Mouse (Mus musculus): ENCODE measurements around the gene Stxbp3.
A peak's percentile ranks its signal among the peaks of the same experiment; 100 is the strongest.
"Not testable (repeated sequence)": the region's sequence is repeated elsewhere in the genome, so short reads cannot be mapped to it uniquely, and the experiment has no call there.

The Stxbp3 gene

DNA sequence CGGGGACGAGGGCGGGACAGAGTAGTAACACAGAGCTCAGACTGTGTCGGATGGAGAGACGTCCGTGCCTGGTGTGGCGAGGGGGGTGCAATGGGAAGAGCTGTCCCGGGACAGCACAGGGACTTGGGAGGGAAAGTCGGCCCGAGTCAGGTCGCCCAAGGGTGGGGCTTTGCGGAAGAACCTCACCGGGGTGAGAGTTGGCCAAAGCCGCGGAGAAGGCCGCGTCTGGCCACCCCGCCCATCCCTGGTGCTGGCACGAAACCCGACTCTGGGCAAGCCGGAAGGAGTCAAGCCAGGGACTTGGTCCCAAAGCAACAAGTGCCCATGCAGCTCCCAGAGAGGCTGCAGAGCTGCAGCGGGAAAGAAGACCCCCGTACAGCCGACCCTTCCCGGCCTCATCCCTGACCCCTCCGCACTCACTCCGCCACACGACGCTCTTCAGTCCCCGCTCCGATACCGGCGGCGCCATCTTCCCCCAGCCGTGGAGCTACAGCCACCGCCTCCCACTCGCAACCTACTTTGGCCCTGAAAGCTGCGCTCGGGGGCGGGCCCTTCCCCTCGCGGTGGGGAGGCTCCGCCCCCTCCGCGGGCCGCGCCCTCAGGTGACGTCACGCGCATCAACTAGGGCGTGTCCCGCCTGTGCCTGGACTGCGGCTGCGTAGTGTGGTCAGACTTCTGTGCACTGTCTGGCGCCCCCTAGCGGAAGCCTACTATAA is at the start of gene Stxbp3:
Stxbp3 (minus strand) TSS at position 527 of the 716 bp plus-strand sequence.
- DNase-seq (ENCODE audit: low spot score in 2 of 2) = peak; percentile 98 to 99

DNA sequence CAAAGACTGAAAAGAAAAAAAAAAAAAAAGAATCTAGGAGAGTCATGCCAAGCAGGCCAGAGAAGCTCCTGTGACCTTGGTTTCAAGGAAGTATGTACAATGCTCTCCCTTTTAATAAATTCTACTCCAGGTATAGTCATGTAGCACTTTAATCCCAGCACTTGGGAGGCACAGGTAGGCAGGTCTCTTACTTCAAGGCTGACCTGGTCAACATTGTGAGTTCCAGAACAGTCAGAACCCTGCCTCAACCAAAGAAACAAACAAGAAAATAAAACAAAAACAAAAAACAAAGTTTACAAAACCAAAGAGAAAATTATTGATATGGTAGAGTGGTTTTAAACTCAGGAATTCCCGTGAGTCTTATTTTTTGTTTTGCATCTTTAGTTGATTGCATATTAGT is 49.6 kb upstream of the Stxbp3 start, which contains the start of gene Fndc7:
Fndc7 (minus strand) TSS at position 101 of the 400 bp plus-strand sequence.
- no peak for DNase-seq (ENCODE audit: low spot score in 2 of 2)

DNA sequence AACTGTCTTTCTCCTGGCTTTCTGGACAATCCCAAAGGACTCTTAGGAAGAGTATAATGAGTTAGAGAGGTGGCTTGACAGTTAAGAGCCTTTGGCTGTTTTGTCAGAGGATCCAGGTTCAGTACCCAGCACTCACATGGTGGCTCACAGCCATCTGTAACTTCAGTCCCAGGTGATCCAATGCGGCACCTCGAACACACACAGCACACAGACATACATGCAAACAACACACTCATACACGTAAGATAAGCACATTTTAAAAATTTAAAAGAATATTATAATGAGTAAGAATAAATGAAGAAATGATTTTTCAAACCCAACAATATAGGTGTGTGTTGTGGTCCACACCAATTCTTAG is 47.3 kb upstream of the Stxbp3 start:
- no peak for DNase-seq (ENCODE audit: low spot score in 2 of 2)

DNA sequence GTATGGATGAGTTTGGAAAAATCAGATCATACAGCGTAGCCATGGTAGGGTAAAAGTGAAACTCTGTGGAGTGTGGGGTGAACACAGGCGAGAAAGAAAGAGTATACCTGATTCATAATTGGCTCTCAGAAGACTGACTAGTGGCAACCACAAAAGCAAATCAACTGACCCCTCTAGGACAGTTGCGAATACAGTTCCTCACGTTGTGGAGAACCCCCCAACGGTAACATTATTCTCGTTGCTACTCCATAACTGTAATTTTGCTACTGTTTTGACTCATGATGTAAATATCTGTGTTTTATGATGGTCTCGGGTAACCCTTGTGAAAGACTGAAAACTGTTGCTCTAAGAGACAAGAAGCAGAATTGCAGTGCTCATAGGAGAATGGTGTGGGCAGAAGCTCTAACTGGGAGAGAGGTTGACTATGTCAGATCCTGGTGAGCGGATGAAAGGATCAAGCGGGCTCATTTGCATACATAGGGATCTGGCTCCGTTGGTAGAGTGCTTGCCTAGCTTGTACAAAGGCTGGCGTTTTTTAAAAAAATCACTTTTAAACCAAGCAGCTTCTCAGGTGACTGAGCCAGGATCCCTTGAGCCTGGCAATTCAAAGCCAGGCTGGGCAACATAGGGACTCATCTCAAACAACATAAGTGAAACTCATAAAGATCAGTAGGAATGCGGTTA is 46.8 kb upstream of the Stxbp3 start:
- no peak for DNase-seq (ENCODE audit: low spot score in 2 of 2)

DNA sequence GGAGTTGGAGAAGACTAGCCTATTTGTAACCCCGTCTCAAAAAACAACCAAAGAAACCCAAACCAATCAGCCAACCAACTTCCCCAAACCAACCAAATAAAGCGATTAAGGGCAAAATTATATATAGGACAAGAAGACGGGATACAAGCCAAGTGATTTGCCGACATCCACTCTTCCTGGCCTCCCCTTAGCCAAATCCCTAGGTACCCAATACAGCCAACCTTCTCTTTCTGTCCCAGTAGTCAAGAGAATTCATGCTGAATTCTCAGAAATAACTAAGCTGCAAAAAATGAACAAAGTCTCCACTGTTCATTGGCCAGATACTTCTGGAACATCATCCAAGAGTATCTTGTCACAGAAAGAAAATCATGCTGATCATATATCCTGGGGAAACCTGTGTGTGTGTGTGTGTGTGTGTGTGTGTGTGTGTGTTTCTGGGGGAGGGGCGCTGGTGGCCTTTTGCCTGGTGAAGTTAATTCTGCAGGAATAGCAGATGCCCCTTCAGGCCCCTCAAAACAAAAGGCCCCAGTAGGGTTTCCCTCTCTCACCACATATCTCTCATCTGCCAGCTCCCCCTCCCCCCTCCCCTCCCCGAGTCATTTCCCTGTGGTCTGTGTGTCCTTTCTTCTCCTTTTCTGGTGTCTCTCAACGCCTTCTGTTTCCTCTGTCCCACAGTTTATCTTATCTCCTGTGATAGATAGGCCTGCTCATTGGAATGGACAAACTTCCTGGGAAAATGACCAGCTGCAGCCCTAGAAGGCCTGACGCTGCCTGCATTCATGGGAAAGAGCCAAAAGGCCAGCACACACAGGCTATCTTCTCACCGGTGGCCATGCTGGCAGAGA is 45.6 kb upstream of the Stxbp3 start:
- DNase-seq (ENCODE audit: low spot score in 2 of 2) = peak in 1 of 2 experiments; percentile 22

DNA sequence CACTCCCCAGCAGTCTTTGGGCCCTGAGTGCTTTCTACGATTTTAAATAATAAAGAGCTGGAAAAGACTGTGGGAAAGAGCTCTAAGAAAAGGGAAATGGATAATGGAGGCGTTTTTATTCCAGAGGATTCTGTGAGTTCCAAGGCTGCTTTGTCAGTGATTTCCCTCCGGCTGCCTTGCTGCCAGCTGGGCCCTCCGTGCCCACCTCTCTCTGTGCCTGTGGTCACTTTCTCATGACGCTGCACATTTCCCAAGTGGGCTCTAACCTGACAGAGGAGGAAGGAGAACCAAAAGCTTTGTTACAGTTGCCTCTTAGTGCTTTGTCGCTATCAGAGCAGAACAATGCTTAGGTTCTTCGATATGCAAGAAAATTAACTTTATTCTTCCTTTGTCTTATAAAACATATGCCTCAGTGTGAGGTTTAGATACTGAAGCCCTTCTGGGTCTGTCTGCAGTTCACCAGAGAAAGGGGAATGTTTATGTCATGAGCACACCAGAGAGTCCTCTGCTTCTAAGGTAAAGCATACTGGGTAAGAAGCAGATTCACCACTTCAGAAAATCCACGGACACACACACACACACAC is 44.5 kb upstream of the Stxbp3 start:
- DNase-seq (ENCODE audit: low spot score in 2 of 2) = no peak

DNA sequence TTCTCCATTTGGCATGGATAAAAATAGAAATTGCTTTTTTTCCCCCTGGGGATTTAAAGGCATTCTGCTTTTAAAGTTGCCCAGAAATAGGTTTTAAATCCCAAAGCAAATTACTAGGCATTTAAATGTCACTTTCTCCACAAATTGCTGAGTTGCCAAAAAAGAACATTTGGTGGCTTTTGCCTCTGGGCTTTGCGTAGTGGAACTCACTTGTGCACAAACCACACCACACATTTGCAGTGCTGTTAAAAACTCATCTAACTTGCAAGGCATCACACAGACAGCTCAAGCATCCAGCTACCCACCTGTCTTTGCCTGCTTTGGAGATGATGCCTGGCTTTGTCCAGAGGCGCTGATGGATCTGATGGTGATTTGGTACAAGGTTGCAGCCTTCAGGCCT is 42.7 kb upstream of the Stxbp3 start:
- DNase-seq (ENCODE audit: low spot score in 2 of 2) = no peak

DNA sequence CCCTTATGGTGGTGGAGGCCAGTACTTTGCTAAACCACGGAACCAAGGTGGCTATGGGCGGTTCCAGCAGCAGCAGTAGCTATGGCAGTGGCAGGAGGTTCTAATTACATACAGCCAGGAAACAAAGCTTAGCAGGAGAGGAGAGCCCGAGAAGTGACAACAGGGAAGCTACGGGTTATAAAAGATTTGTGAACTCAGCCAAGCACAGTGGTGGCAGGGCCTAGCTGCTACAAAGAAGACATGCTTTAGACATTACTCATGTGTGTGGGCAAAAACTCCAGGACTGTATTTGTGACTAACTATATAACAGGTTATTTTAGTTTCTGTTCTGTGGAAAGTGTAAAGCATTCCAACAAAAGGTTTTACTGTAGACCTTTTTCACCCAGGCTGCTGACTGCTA is 41.5 kb upstream of the Stxbp3 start:
- DNase-seq (ENCODE audit: low spot score in 2 of 2) = not testable (repeated sequence)

DNA sequence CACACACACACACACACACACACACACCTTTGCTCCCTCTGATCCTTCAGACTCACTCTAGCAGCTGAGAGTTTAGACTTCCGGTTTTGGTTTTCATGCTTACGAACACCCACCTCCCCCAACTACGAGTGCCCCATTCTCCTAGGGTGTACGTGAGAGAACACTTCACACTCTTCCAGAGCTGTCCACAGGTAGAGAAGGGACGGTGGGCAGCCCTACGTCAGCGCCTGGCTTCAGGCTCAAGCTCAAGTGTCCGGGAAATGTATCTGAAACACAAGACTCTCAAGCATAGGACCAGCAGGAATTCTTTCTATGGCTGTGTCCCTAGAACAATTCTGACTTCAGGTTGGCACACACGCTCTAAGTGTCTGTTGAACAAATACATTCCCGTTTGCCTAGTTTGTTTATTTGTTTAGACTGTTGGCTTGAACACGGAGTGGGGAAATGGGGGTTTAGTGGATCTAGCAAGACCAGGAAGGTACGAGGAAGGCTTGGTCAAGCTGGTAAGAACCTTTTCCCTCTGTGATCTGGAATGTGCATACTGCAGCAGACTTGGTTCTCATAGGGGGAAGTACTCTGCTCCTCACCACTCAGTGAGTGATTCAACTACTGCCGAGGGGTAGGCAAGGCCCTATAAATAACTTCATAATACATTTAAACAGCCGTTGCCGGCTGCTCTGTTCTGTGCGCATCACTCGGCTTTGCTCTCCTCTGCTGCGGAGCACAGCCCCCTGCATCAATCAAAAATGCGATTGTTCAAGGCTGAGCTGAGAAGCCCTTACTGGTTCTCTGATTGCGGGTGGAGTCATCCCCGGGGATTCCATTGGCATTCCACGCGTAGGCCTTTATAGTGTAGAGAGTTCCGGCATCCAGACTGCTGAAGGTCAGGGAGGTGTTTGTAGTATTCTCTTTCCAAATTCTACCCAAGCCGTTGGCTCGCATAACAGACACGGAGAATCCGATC is 40.5 kb upstream of the Stxbp3 start:
- no peak for DNase-seq (ENCODE audit: low spot score in 2 of 2)

DNA sequence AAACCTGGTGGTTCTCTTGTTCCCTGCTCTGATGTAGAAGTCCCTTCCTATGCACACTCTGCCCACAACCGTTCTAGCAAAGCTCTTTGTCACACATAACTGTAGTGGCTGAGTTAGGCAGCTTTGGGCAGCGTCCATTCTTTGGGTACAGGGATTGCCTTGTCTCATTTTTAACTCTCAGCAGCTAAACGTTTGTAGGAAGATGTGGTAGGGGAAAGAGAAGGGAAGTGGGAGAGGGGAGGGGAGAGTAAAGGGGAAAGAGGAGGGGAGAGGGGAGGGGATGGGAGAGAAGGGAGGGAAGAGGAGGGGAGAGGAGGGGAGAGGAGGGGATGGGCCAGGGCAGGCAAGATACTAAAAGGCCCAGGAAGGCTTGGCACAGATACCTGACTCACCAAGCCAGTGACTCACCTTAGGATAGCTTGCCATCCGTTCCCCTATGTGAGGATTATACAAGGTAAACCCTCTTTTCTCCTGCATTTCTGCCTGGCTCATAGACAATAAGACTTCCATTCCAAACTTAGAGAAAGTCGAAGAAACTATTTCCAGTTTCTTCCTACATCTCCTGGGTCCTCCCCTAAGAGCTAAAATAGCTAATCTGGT is 39.6 kb upstream of the Stxbp3 start:
- DNase-seq (ENCODE audit: low spot score in 2 of 2) = no peak

DNA sequence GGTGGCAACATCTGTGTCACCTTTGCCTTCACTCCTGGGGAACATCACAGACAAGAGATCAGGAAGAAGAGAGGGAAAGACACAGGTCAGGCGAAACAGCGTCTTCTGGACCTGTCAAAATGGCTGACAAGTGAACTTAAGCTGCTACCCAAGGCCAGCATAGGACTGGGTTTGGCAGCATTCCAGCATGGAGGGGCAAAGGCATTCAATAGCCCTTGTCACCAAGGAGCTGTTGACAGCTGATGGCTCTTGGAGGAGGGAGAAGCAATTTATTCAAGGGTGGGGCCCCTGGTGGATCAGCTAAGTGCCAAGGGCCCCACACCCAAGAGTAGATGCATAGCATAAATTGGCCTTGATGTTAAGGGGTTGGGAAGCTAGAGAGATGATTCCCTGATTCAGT is 38.8 kb upstream of the Stxbp3 start:
- DNase-seq (ENCODE audit: low spot score in 2 of 2) = no peak

DNA sequence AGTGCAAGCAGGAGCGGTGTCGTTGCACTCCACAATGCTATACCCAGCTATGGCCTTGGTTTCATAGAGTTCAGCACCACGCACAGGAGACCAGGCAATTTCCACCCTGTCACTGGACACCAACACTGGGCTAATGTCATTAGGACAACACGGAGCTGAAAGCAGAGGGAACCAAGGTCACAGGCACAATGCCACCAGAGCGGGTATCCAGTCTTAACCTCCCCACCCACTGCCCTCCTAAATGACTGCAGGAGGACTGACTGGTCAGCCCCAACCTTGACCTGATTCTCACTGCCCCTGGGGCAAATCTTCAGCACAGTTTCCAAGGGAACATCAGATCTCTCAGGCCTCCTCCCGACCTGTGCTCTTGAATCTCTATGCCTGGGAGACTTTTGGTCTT is 30.3 kb upstream of the Stxbp3 start:
- no peak for DNase-seq (ENCODE audit: low spot score in 2 of 2)

DNA sequence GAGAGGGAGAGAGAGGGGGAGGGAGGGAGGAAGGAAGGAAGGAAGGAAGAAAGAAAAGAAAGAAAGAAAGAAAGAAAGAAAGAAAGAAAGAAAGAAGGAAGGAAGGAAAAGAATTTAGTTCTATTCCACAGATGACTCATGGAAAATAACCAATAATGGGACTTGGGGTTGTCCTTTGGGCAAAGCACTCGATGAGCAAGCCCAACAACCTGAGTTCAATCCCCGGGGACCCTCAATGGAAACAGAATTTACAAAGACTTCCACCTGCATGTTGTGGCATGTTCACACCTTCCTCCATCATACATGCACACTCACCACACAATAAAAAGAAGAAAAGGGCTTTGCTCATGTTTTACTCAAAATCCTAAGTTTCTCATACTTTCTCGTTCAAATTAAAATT is 27.1 kb upstream of the Stxbp3 start:
- no peak for DNase-seq (ENCODE audit: low spot score in 2 of 2)

DNA sequence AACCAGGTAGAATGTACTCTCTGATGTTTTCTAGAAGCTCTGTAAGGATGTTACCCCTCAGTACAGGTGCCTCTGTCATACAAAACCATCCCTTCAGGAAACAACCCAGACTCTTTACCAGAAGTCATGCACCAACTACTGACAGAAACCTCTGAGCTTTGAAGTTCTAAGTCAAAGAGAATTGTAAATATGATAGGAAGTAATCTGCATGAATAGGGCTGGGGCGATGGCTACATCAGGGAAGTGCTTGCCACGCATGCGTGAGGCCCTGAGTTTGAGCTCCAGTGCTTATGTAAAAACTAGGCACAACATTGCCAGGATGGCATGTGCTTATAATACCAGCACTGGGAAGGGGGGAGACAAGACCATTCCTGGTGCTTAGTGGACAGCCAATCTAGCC is 25.4 kb upstream of the Stxbp3 start:
- DNase-seq (ENCODE audit: low spot score in 2 of 2) = no peak

DNA sequence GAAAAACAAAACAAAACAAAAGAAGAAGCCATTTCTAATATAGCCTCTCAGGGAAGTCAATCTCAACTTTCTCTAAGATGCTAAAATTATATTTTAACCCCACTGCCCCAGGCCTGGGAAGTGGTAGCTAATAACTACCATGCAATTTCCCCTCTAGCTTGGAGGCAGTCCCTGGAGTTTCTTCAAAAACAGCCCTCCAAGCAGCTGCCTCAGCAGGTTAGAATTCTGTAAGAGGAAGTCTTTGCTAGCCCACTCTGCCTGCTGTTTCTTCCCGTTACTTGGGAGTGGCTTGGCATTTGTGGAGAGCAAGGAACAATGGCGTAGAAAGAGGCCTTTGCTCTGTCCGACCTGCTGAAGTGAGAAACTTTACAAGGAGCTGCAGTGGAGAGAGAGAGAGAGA is 24.8 kb upstream of the Stxbp3 start:
- no peak for DNase-seq (ENCODE audit: low spot score in 2 of 2)

DNA sequence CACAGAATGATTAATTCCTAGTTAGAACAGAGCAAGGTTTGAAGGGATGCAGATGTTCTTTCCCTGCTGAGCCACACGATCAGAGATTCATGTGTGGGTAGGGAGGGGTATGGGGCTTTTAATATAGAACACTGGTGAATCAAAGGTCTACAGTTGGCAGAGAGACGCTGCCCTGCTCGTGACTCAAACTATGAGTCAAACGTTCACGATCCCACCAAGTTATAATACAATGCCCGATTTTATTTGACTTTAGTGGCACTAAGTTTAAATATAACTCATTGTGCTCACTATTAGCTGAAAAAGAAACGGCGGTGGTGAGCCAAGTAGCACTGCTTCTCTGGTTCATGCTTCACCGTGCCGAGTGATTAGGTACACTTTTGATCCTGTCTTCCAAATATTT is 22.8 kb upstream of the Stxbp3 start:
- DNase-seq (ENCODE audit: low spot score in 2 of 2) = no peak

DNA sequence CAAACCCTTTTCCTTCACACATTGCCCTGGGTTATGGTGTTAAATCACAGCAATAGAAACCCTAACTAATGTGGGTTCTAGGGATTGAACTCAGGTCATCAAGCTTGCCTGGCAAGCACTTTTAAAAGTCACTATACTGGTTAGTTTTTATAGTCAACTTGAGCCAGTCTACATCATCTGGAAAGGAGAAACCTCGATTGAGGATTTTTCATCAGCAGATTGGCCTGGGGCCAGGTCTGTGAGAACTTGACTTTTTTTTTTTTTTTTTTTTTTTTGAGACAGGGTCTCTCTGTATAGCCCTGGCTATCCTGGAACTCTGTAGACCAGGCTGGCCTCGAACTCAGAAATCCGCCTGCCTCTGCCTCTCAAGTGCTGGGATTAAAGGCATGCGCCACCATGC is 22.0 kb upstream of the Stxbp3 start:
- not testable (repeated sequence) for DNase-seq (ENCODE audit: low spot score in 2 of 2)

DNA sequence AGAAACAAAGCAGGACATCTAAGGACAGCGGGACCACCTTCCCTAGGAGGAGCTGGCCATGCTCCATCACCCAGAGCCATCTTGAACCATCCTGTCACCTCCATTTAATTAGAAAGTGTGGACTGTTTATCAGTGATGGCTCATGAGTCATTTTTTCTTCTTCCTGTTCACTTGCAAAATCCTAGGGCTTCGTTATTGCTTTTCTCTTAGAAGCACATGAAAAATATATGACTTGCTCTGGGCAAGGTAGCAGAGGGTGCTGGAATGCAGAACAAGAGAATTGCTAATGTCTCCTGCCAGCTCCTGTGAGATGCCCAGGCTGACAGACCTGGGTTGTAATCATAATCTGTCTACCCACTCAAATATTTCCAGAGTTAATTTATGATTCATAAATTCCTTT is 20.5 kb upstream of the Stxbp3 start:
- DNase-seq (ENCODE audit: low spot score in 2 of 2) = no peak

DNA sequence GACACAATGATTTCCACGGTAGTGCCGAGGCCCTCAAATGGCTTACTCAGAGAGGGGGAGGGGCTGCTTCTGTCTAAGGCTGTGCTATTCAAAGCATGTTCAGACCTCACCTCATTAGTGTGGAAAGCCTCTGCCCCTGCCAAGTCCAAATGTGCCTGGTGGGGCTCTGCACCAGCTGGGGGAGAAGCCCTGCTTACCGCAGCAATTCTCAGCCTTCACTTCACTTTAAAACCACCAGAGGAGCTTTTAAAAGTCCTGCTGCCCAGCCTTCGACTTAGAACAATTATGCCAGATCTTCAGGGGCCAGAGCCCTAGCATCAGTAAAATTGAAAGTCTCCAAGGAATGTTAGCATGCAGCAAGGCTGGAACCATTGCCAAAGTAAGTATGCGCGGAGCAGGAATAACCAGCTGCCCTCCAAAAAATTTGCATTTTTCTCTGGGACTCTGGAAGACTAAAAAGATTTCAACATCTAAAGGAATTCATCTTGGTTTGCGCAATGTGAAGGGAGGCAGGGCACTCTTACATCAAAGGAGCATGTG is 18.0 kb upstream of the Stxbp3 start:
- DNase-seq (ENCODE audit: low spot score in 2 of 2) = peak in 1 of 2 experiments; percentile 21

DNA sequence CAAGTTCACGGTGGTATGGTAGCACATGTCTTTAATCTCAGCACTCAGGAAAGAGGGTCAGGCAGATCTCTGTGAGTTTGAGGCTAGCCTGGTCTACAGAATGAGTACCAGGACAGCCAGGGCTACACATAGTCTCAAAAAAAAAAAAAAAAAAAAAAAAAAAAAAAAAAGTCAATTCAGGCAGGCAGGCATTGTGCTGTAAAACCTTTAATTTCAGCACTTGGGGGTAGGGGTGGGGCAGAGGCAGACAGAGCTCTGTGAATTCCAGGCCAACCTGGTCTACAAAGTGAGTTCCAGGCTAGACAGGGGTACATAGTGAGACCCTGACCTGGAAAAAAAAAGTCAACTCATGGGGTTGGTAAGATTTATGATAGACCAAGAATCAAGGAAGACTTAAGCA is 17.4 kb upstream of the Stxbp3 start:
- no peak for DNase-seq (ENCODE audit: low spot score in 2 of 2)

All from cerebellum, postnatal 4 days (tissue).